Mouse (Mus musculus): ENCODE measurements around the gene Rnaseh2c.
A peak's percentile ranks its signal among the peaks of the same experiment; 100 is the strongest.

The Rnaseh2c gene

GRCm38 (mm10) chr19:5601752-5602541 lies at the start of gene Rnaseh2c:
Gene Rnaseh2c, plus strand, starts transcription at chr19:5601873.
- peak; percentile 91 for DNase-seq (ENCODE audit: low read depth, low spot score)

- DNase-seq (ENCODE audit: low read depth, low spot score), result no peak
Observed at GRCm38 (mm10) chr19:5553802-5554201, 47.9 kb upstream of the Rnaseh2c start.

- DNase-seq (ENCODE audit: low read depth, low spot score), result no peak
Observed at GRCm38 (mm10) chr19:5554212-5554611, 47.5 kb upstream of the Rnaseh2c start.

GRCm38 (mm10) chr19:5558169-5558568 lies 43.5 kb upstream of the Rnaseh2c start:
- no peak for DNase-seq (ENCODE audit: low read depth, low spot score)

- DNase-seq (ENCODE audit: low read depth, low spot score), result no peak
Observed at GRCm38 (mm10) chr19:5558770-5559169, 42.9 kb upstream of the Rnaseh2c start.

GRCm38 (mm10) chr19:5559229-5559628 lies 42.4 kb upstream of the Rnaseh2c start:
- DNase-seq (ENCODE audit: low read depth, low spot score), result no peak

- peak; percentile 38 for DNase-seq (ENCODE audit: low read depth, low spot score)
Observed at GRCm38 (mm10) chr19:5559631-5560456, 41.8 kb upstream of the Rnaseh2c start.

- peak; percentile 34 for DNase-seq (ENCODE audit: low read depth, low spot score)
Observed at GRCm38 (mm10) chr19:5560457-5561041, 41.1 kb upstream of the Rnaseh2c start, which contains the start of gene Ovol1. Gene Ovol1, minus strand, starts transcription at chr19:5560646.

- no peak for DNase-seq (ENCODE audit: low read depth, low spot score)
Observed at GRCm38 (mm10) chr19:5561252-5561790, 40.4 kb upstream of the Rnaseh2c start.

GRCm38 (mm10) chr19:5561886-5562285 lies 39.8 kb upstream of the Rnaseh2c start:
- peak; percentile 17 for DNase-seq (ENCODE audit: low read depth, low spot score)

- DNase-seq (ENCODE audit: low read depth, low spot score), result no peak
Observed at GRCm38 (mm10) chr19:5562776-5563175, 38.9 kb upstream of the Rnaseh2c start.

- DNase-seq (ENCODE audit: low read depth, low spot score), result no peak
Observed at GRCm38 (mm10) chr19:5566316-5566715, 35.4 kb upstream of the Rnaseh2c start.

- no peak for DNase-seq (ENCODE audit: low read depth, low spot score)
Observed at GRCm38 (mm10) chr19:5567180-5567533, 34.5 kb upstream of the Rnaseh2c start.

- peak; percentile 93 for DNase-seq (ENCODE audit: low read depth, low spot score)
Observed at GRCm38 (mm10) chr19:5567534-5568469, 33.9 kb upstream of the Rnaseh2c start, which contains the start of gene Ap5b1. Gene Ap5b1, plus strand, starts transcription at chr19:5568025.

GRCm38 (mm10) chr19:5568470-5569140 lies 33.1 kb upstream of the Rnaseh2c start:
- DNase-seq (ENCODE audit: low read depth, low spot score), result peak; percentile 91

- no peak for DNase-seq (ENCODE audit: low read depth, low spot score)
Observed at GRCm38 (mm10) chr19:5569521-5569920, 32.2 kb upstream of the Rnaseh2c start.

GRCm38 (mm10) chr19:5570353-5571246 lies 31.1 kb upstream of the Rnaseh2c start:
- no peak for DNase-seq (ENCODE audit: low read depth, low spot score)

GRCm38 (mm10) chr19:5571831-5572230 lies 29.8 kb upstream of the Rnaseh2c start:
- peak; percentile 58 for DNase-seq (ENCODE audit: low read depth, low spot score)
